Comparison of ENCODE assay signal across 17 mouse cellular contexts in genomic region chr19:58436874-58437273, GRCm38 (mm10). TPM values are rescaled to one million over a fixed set of nuclear protein-coding genes. Genes with fewer than 3 reads are reported as not detected.
DNase-seq lines count a peak whose midpoint lies in the region; ATAC-seq lines count a peak whose summit lies in the region.
"Had no signal": no experiment of that assay in that cellular context is flagged by ENCODE, and none has a peak within 500 bp of the region (broad histone marks: within the 10 kb centered on the region; RNA-seq: fewer than 3 reads in every experiment).

No protein-coding gene starts in this region.

- no peaks in the 10 kb centered on the region for H3K36me3 ChIP-seq in kidney, embryonic 15.5 days
- peaks cover 4% of the 10 kb centered on the region for H3K36me3 ChIP-seq in neural tube, embryonic 13.5 days
- H3K36me3 ChIP-seq: intestine, embryonic 15.5 days; neural tube, embryonic 12.5 days had no signal

- no peak overlapping the region for H3K9ac ChIP-seq in kidney, embryonic 15.5 days
- no peak overlapping the region for H3K9ac ChIP-seq in neural tube, embryonic 13.5 days
- H3K9ac ChIP-seq: intestine, embryonic 15.5 days; liver, embryonic 14.5 days; neural tube, embryonic 12.5 days had no signal

- H3K4me3 ChIP-seq in kidney, embryonic 15.5 days (replicated peaks), result no peak overlapping the region
- no peak overlapping the region for H3K4me3 ChIP-seq in neural tube, embryonic 13.5 days
- H3K4me3 ChIP-seq: intestine, embryonic 15.5 days; neural tube, embryonic 12.5 days had no signal

- H3K27ac ChIP-seq in kidney, embryonic 15.5 days, result peak overlapping the region; percentile 75
- peak overlapping the region; percentile 47 for H3K27ac ChIP-seq in neural tube, embryonic 13.5 days (replicated peaks)
- H3K27ac ChIP-seq: intestine, embryonic 15.5 days; liver, embryonic 14.5 days; neural tube, embryonic 12.5 days had no signal

- no peak for ATAC-seq in kidney, embryonic 15.5 days (replicated peaks; ENCODE audit: low FRiP score)
- no peak for ATAC-seq in neural tube, embryonic 13.5 days (ENCODE audit: low read depth)
- no peak for ATAC-seq in monocyte, adult 5-6 weeks (replicated peaks; ENCODE audit: insufficient number of reproducible peaks, low FRiP score, low TSS enrichment, poor library complexity, severe bottlenecking)
- ATAC-seq: intestine, embryonic 15.5 days had no signal

- no peak overlapping the region for H3K4me2 ChIP-seq in kidney, embryonic 15.5 days
- no peak overlapping the region for H3K4me2 ChIP-seq in neural tube, embryonic 13.5 days
- H3K4me2 ChIP-seq: heart, embryonic 11.5 days; intestine, embryonic 15.5 days; midbrain, embryonic 11.5 days; neural tube, embryonic 12.5 days had no signal

- no peaks in the 10 kb centered on the region for H3K9me3 ChIP-seq in kidney, embryonic 15.5 days (replicated peaks)
- H3K9me3 ChIP-seq in neural tube, embryonic 13.5 days, result no peaks in the 10 kb centered on the region
- H3K9me3 ChIP-seq: intestine, embryonic 15.5 days; neural tube, embryonic 12.5 days had no signal

- peak; percentile 19 for DNase-seq in adrenal gland, adult 2 months
- no peak for DNase-seq in adrenal gland, postnatal 25 days
- no peak for DNase-seq in kidney, postnatal 25 days
- DNase-seq in neural tube, embryonic 10.5 days (ENCODE audit: extremely low spot score, low spot score), result no peak
- no peak for DNase-seq in spleen, postnatal 14 days (ENCODE audit: low spot score in 2 of 2)
- DNase-seq: gastrocnemius, postnatal 10 days; layer of hippocampus, postnatal 36 days; lung, postnatal 36 days; right cerebral cortex, postnatal 4 days had no signal

- 66% methylated on average over 3 of the region's 3 CpGs for WGBS in kidney, embryonic 15.5 days
- 82% methylated on average over 3 of the region's 3 CpGs for WGBS in neural tube, embryonic 13.5 days

- H3K27me3 ChIP-seq in kidney, embryonic 15.5 days, result no peaks in the 10 kb centered on the region
- no peaks in the 10 kb centered on the region for H3K27me3 ChIP-seq in neural tube, embryonic 13.5 days
- H3K27me3 ChIP-seq: intestine, embryonic 15.5 days; neural tube, embryonic 12.5 days had no signal

- peaks cover 42% of the 10 kb centered on the region for H3K4me1 ChIP-seq in kidney, embryonic 15.5 days
- H3K4me1 ChIP-seq in neural tube, embryonic 13.5 days (replicated peaks), result peaks cover 54% of the 10 kb centered on the region

RNA-seq across cellular contexts. Expression of gene Gfra1, which starts 18.8 kb away (rescaled TPM):
- total RNA-seq in adrenal gland, adult 2 months (2021), result 1 to 10 TPM; 1.0 to 2.5 TPM
- 1.3 and 1.7 TPM in 2 replicates for polyA plus RNA-seq in adrenal gland, adult 2 months (2012; rRNA removed)
- 1.5 and 2.0 TPM in 2 replicates for total RNA-seq in adrenal gland, postnatal 25 days (2021)
- 65.3 and 67.8 TPM in 2 replicates for polyA plus RNA-seq in kidney, embryonic 15.5 days (2015; fragmentation: Nextera tagmentation; extraction: Ambion mirVana)
- polyA plus RNA-seq in neural tube, embryonic 13.5 days (2015; fragmentation: Nextera tagmentation; extraction: Ambion mirVana), result 72.7 and 83.3 TPM in 2 replicates
- total RNA-seq in monocyte, adult 5-6 weeks (2017), result 2.3 TPM in 1 of 3 replicates, not detected in the others
